Mouse (Mus musculus): Measurements from ENCODE around the gene Pigb.
"Not testable (repeated sequence)": the region's sequence is repeated elsewhere in the genome, so short reads cannot be mapped to it uniquely, and the experiment has no call there.

Gene Pigb

GRCm38 (mm10) chr9:73040080-73040479 is at the start of gene Pigb:
Gene Pigb, minus strand, starts transcription at chr9:73040378.
- DNase-seq (ENCODE audit: low spot score in 2 of 2), result no peak

- DNase-seq (ENCODE audit: low spot score in 2 of 2), result peak; percentile 46 to 49
Observed at GRCm38 (mm10) chr9:73089222-73089920, 49.2 kb upstream of the Pigb start.

GRCm38 (mm10) chr9:73087581-73087980 is 47.4 kb upstream of the Pigb start:
- DNase-seq (ENCODE audit: low spot score in 2 of 2), result no peak

- peak in 1 of 2 experiments; percentile 33 for DNase-seq (ENCODE audit: low spot score in 2 of 2)
Observed at GRCm38 (mm10) chr9:73087121-73087520, 46.9 kb upstream of the Pigb start.

GRCm38 (mm10) chr9:73085845-73086244 is 45.7 kb upstream of the Pigb start:
- DNase-seq (ENCODE audit: low spot score in 2 of 2), result no peak

- no peak for DNase-seq (ENCODE audit: low spot score in 2 of 2)
Observed at GRCm38 (mm10) chr9:73083956-73084355, 43.8 kb upstream of the Pigb start.

- no peak for DNase-seq (ENCODE audit: low spot score in 2 of 2)
Observed at GRCm38 (mm10) chr9:73082291-73083000, 42.3 kb upstream of the Pigb start.

- no peak for DNase-seq (ENCODE audit: low spot score in 2 of 2)
Observed at GRCm38 (mm10) chr9:73079801-73080325, 39.7 kb upstream of the Pigb start.

- DNase-seq (ENCODE audit: low spot score in 2 of 2), result not testable (repeated sequence)
Observed at GRCm38 (mm10) chr9:73079349-73079748, 39.2 kb upstream of the Pigb start.

- DNase-seq (ENCODE audit: low spot score in 2 of 2), result peak; percentile 36 to 39
Observed at GRCm38 (mm10) chr9:73073169-73073568, 33.0 kb upstream of the Pigb start.

GRCm38 (mm10) chr9:73072426-73072825 is 32.2 kb upstream of the Pigb start:
- DNase-seq (ENCODE audit: low spot score in 2 of 2), result no peak

GRCm38 (mm10) chr9:73070971-73071659 is 30.9 kb upstream of the Pigb start:
- no peak for DNase-seq (ENCODE audit: low spot score in 2 of 2)

GRCm38 (mm10) chr9:73068688-73069087 is 28.5 kb upstream of the Pigb start:
- no peak for DNase-seq (ENCODE audit: low spot score in 2 of 2)

- DNase-seq (ENCODE audit: low spot score in 2 of 2), result no peak
Observed at GRCm38 (mm10) chr9:73068230-73068679, 28.1 kb upstream of the Pigb start.

- no peak for DNase-seq (ENCODE audit: low spot score in 2 of 2)
Observed at GRCm38 (mm10) chr9:73067086-73067485, 26.9 kb upstream of the Pigb start.

GRCm38 (mm10) chr9:73063621-73064290 is 23.6 kb upstream of the Pigb start:
- no peak for DNase-seq (ENCODE audit: low spot score in 2 of 2)

GRCm38 (mm10) chr9:73059224-73059623 is 19.0 kb upstream of the Pigb start:
- DNase-seq (ENCODE audit: low spot score in 2 of 2), result no peak

GRCm38 (mm10) chr9:73055441-73055911 is 15.3 kb upstream of the Pigb start:
- no peak for DNase-seq (ENCODE audit: low spot score in 2 of 2)

- no peak for DNase-seq (ENCODE audit: low spot score in 2 of 2)
Observed at GRCm38 (mm10) chr9:73050606-73051005, 10.4 kb upstream of the Pigb start.

- DNase-seq (ENCODE audit: low spot score in 2 of 2), result no peak
Observed at GRCm38 (mm10) chr9:73049833-73050232, 9.7 kb upstream of the Pigb start.

GRCm38 (mm10) chr9:73048927-73049326 is 8.7 kb upstream of the Pigb start:
- DNase-seq (ENCODE audit: low spot score in 2 of 2), result no peak

GRCm38 (mm10) chr9:73047906-73048305 is 7.7 kb upstream of the Pigb start:
- DNase-seq (ENCODE audit: low spot score in 2 of 2), result no peak
